Mouse (Mus musculus): ENCODE measurements around the gene Pck2.

DNA sequence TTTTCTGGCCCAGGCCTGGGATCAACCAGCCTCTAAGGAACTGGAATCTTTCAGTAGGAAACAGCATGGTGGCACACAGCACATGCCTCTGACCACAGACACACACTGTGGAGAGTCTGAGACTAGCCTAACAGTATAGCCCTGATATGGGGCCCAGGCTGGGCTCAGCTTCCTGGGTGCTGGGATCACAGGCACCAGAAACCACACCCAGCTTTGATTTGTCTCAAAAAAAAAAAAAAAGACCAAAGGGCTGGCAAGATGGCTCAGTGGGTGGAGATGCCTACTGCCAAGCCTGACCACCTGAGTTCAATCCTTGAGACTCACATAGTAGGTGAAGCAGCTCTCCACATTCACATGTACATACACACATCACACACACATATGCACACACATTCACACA, 14.6 kb downstream of the Pck2 start:
- TF ChIP-seq CTCF (IDR thresholded peaks at IDR 0.05; ENCODE audit: low read depth, low read length) (no peak), TAL1 (conservative IDR thresholded peaks at IDR 0.05; ENCODE audit: low read depth, low read length) (no peak)

Data from G1E (cell line).